Mouse (Mus musculus): Measurements from ENCODE around the gene Mrpl37.

The Mrpl37 gene

GRCm38 (mm10) chr4:107067151-107067840, 628 bp upstream of the Mrpl37 start:
- DNase-seq (ENCODE audit: low spot score in 2 of 2) = peak in 1 of 2 experiments; percentile 6

- DNase-seq (ENCODE audit: low spot score in 2 of 2) = no peak
These were observed 2.1 kb downstream of the Mrpl37 start for GRCm38 (mm10) chr4:107064394-107065098.

GRCm38 (mm10) chr4:107063214-107063613, 3.5 kb downstream of the Mrpl37 start:
- no peak for DNase-seq (ENCODE audit: low spot score in 2 of 2)

GRCm38 (mm10) chr4:107061560-107061959, 5.1 kb downstream of the Mrpl37 start:
- no peak for DNase-seq (ENCODE audit: low spot score in 2 of 2)

- no peak for DNase-seq (ENCODE audit: low spot score in 2 of 2)
These were observed 7.9 kb downstream of the Mrpl37 start for GRCm38 (mm10) chr4:107058781-107059180.

- no peak for DNase-seq (ENCODE audit: low spot score in 2 of 2)
These were observed 8.3 kb downstream of the Mrpl37 start for GRCm38 (mm10) chr4:107058346-107058745.

GRCm38 (mm10) chr4:107056088-107056487, 10.6 kb downstream of the Mrpl37 start:
- no peak for DNase-seq (ENCODE audit: low spot score in 2 of 2)

- DNase-seq (ENCODE audit: low spot score in 2 of 2) = no peak
These were observed 13.6 kb downstream of the Mrpl37 start for GRCm38 (mm10) chr4:107052962-107053553.

- no peak for DNase-seq (ENCODE audit: low spot score in 2 of 2)
These were observed 14.8 kb downstream of the Mrpl37 start for GRCm38 (mm10) chr4:107051889-107052288.

- DNase-seq (ENCODE audit: low spot score in 2 of 2) = no peak
These were observed 18.0 kb downstream of the Mrpl37 start for GRCm38 (mm10) chr4:107048568-107049162.

GRCm38 (mm10) chr4:107047806-107048205, 18.9 kb downstream of the Mrpl37 start:
- no peak for DNase-seq (ENCODE audit: low spot score in 2 of 2)

- DNase-seq (ENCODE audit: low spot score in 2 of 2) = no peak
These were observed 21.5 kb downstream of the Mrpl37 start for GRCm38 (mm10) chr4:107045188-107045587.

GRCm38 (mm10) chr4:107042304-107042703, 24.4 kb downstream of the Mrpl37 start:
- no peak for DNase-seq (ENCODE audit: low spot score in 2 of 2)

- no peak for DNase-seq (ENCODE audit: low spot score in 2 of 2)
These were observed 27.4 kb downstream of the Mrpl37 start for GRCm38 (mm10) chr4:107039270-107039669.

GRCm38 (mm10) chr4:107038303-107038702, 28.4 kb downstream of the Mrpl37 start:
- DNase-seq (ENCODE audit: low spot score in 2 of 2) = no peak

- DNase-seq (ENCODE audit: low spot score in 2 of 2) = no peak
These were observed 29.7 kb downstream of the Mrpl37 start for GRCm38 (mm10) chr4:107036985-107037384.

GRCm38 (mm10) chr4:107035689-107036088, 31.0 kb downstream of the Mrpl37 start:
- DNase-seq (ENCODE audit: low spot score in 2 of 2) = no peak

- DNase-seq (ENCODE audit: low spot score in 2 of 2) = no peak
These were observed 40.2 kb downstream of the Mrpl37 start for GRCm38 (mm10) chr4:107026451-107026850.

GRCm38 (mm10) chr4:107025369-107025768, 41.3 kb downstream of the Mrpl37 start:
- DNase-seq (ENCODE audit: low spot score in 2 of 2) = no peak

GRCm38 (mm10) chr4:107024899-107025298, 41.8 kb downstream of the Mrpl37 start:
- DNase-seq (ENCODE audit: low spot score in 2 of 2) = no peak

- no peak for DNase-seq (ENCODE audit: low spot score in 2 of 2)
These were observed 45.2 kb downstream of the Mrpl37 start for GRCm38 (mm10) chr4:107021464-107021863.

GRCm38 (mm10) chr4:107020287-107021000, 46.2 kb downstream of the Mrpl37 start:
- DNase-seq (ENCODE audit: low spot score in 2 of 2) = no peak

Measured in natural killer cell, adult 2 months (primary cell).